Mouse (Mus musculus) liver, embryonic 13.5 days (tissue): ENCODE measurements around the gene Dph3. TPM values are rescaled to one million over a fixed set of nuclear protein-coding genes. Genes with fewer than 3 reads are reported as not detected.
"Not testable (repeated sequence)": the region's sequence is repeated elsewhere in the genome, so short reads cannot be mapped to it uniquely, and the experiment has no call there.

Source experiments
- ATAC-seq: fragments of 200-750 bp; cut with Nextera tagmentation; 2 replicates; pipeline ENCODE4 v1.8.0; 2017; ENCODE audit warnings: low read depth, mild to moderate bottlenecking, moderate number of reproducible peaks, moderate library complexity
- DNase-seq: peaks from one replicate; pipeline ENCODE4 v3.0.0; 2022
- H3K27ac ChIP-seq: fragments of 300-500 bp; sonication (generic); 2 replicates; pipeline ENCODE4 v1.5.1; 2015; ENCODE audit warnings: moderate library complexity, mild to moderate bottlenecking, inconsistent platforms
- H3K27me3 ChIP-seq: fragments of 300-500 bp; sonication (generic); 2 replicates; pipeline ENCODE4 v1.6.1; 2015; ENCODE audit warnings: mild to moderate bottlenecking, inconsistent platforms
- H3K36me3 ChIP-seq: fragments of 300-500 bp; sonication (generic); 2 replicates; pipeline ENCODE4 v1.6.1; 2015; ENCODE audit warnings: mild to moderate bottlenecking, inconsistent platforms
- H3K4me1 ChIP-seq: fragments of 300-500 bp; sonication (generic); replicated peaks from 2 replicates; pipeline ENCODE4 v1.6.1; 2015; ENCODE audit warnings: inconsistent platforms
- H3K4me2 ChIP-seq: fragments of 300-500 bp; sonication (generic); 2 replicates; pipeline ENCODE4 v1.6.1; 2015; ENCODE audit warnings: inconsistent platforms, mild to moderate bottlenecking, moderate library complexity
- H3K4me3 ChIP-seq: fragments of 300-500 bp; sonication (generic); replicated peaks from 2 replicates; pipeline ENCODE4 v1.5.1; 2015; ENCODE audit warnings: mild to moderate bottlenecking, inconsistent platforms
- H3K9ac ChIP-seq: fragments of 300-500 bp; sonication (generic); 2 replicates; pipeline ENCODE4 v1.6.1; 2015; ENCODE audit warnings: mild to moderate bottlenecking, inconsistent platforms
- H3K9me3 ChIP-seq: fragments of 300-500 bp; sonication (generic); replicated peaks from 2 replicates; pipeline ENCODE4 v1.6.1; 2016; ENCODE audit warnings: inconsistent platforms
- WGBS: fragments of 180-500 bp; shearing (Covaris S2); methylation state at CpG from one replicate; pipeline ENCODE4 v1.1.7; 2015; ENCODE audit not compliant: insufficient replicate concordance; 5-methylcytosine and 5-hydroxymethylcytosine counted together
- polyA plus RNA-seq: library from polyadenylated mRNA; unstranded; fragments of >200 nt; fragmentation: Nextera tagmentation; extraction: Ambion mirVana; gene quantifications from 2 replicates; pipeline ENCODE4 v1.2.1, GENCODE M21; 2015

The Dph3 gene
- polyA plus RNA-seq, 1 experiment from 2014 or later, result 106 TPM

DNA sequence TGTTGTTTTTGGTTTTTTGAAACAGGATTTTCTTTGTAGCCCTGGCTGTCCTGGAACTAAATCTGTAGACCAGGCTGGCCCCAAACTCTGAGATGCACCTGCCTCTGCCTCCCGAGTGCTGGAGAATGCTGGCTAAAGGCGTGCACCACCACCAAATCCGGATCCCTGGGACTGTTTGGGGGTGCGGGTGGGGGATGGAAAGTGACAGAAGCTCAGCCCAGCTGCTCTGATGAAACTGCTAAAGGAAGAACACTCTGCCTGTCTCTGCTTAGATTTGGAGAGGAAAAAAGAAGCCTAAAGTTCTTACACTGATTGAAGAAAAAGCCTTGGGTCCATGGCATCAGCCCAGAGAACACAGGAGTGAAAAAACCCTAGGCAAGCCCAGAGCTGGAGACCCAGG lies 18.0 kb upstream of the Dph3 start:
- H3K36me3 ChIP-seq, result peaks cover 54% of the 10 kb centered on the region
- no peak for ATAC-seq
- 83% methylated on average over 4 of the region's 4 CpGs for WGBS

DNA sequence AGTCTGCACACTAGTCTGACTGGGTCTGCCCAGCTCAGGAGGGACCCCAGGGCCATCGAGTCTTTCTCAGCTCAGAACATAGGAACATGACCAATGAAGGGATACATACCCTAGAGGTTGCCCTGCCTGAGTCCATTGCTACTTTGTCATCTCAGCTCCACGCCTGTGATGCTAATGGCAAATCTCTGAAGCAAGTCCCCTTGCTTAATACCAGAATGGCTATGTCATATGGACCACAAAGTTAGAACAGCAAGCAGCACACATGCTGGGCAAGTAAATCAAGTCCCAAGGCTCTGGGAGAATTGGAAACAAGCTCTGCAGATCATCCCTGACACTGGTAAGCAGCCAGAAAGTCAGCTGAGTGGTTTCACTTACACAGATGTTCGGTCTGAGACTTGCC lies 13.4 kb upstream of the Dph3 start:
- H3K27me3 ChIP-seq, result no peaks in the 10 kb centered on the region
- no peak overlapping the region for H3K9ac ChIP-seq
- peaks cover 90% of the 10 kb centered on the region for H3K36me3 ChIP-seq
- no peak overlapping the region for H3K4me2 ChIP-seq
- H3K27ac ChIP-seq, result no peak overlapping the region
- no peaks in the 10 kb centered on the region for H3K4me1 ChIP-seq
- no peaks in the 10 kb centered on the region for H3K9me3 ChIP-seq
- DNase-seq, result no peak
- WGBS, result 84% methylated on average over 3 of the region's 3 CpGs
- no peak overlapping the region for H3K4me3 ChIP-seq
- ATAC-seq, result no peak

More for the DNA sequence above, 18.0 kb upstream of the Dph3 start:
- no peak overlapping the region for H3K4me3 ChIP-seq
- H3K4me1 ChIP-seq, result peaks cover 6% of the 10 kb centered on the region; the same call in 1 of the 2 replicates
- DNase-seq, result no peak
- H3K9me3 ChIP-seq, result no peaks in the 10 kb centered on the region
- H3K4me2 ChIP-seq, result no peak overlapping the region
- H3K27me3 ChIP-seq, result no peaks in the 10 kb centered on the region
- H3K9ac ChIP-seq, result no peak overlapping the region
- no peak overlapping the region for H3K27ac ChIP-seq

DNA sequence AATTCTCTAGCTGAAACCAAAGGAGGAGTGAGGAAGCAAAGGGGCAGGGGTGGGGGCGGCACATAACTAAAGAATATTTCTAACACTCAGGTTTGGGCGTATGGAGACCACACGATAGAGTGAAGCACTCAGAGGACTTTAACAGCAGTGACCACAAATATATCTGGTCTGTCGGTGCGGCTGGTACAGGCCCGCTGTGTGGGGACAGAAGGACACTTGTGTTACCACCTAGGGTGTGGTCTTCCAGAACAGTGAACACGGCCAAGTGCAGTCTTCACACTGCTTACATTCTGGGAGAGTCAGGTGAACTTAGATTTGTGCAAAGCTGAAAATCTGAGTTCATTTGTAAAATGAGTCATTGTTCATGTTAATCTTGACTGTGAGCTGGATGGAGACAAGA lies 12.2 kb upstream of the Dph3 start:
- 82% methylated on average over 7 of the region's 7 CpGs for WGBS
- peaks cover 87% of the 10 kb centered on the region for H3K36me3 ChIP-seq

DNA sequence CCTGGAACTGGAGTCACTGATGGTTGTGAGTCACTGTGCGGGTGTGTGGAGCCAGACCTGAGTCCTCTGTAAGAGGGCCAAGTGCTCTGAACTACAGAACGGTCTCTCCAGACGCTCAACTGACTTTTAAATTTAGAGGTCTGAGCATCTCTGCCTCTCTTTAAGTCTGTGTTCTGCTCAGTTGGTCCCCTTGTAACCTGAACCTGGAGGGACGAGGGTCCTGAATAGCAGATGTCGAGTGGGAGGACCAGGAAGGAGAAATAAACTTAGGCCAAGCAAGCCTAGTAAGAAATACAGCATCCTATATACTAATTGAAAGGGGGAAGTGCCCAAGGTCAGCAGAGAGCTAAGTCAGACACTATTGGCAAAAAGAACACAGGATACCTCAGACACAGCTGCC lies 11.2 kb upstream of the Dph3 start:
- H3K4me3 ChIP-seq, result no peak overlapping the region
- H3K4me1 ChIP-seq, result peaks cover 6% of the 10 kb centered on the region; the same call in 1 of the 2 replicates
- H3K9ac ChIP-seq, result no peak overlapping the region
- H3K9me3 ChIP-seq, result no peaks in the 10 kb centered on the region
- no peak overlapping the region for H3K4me2 ChIP-seq
- no peaks in the 10 kb centered on the region for H3K27me3 ChIP-seq
- no peak overlapping the region for H3K27ac ChIP-seq
- no peak for DNase-seq
- no peak for ATAC-seq
- H3K36me3 ChIP-seq, result peaks cover 87% of the 10 kb centered on the region
- WGBS, result 78% methylated on average over 5 of the region's 5 CpGs

More for the DNA sequence above, 12.2 kb upstream of the Dph3 start:
- no peak overlapping the region for H3K4me2 ChIP-seq
- no peak for DNase-seq
- no peaks in the 10 kb centered on the region for H3K4me1 ChIP-seq
- H3K9ac ChIP-seq, result no peak overlapping the region
- H3K4me3 ChIP-seq, result no peak overlapping the region
- no peak for ATAC-seq
- H3K27me3 ChIP-seq, result no peaks in the 10 kb centered on the region
- H3K27ac ChIP-seq, result no peak overlapping the region
- no peaks in the 10 kb centered on the region for H3K9me3 ChIP-seq

DNA sequence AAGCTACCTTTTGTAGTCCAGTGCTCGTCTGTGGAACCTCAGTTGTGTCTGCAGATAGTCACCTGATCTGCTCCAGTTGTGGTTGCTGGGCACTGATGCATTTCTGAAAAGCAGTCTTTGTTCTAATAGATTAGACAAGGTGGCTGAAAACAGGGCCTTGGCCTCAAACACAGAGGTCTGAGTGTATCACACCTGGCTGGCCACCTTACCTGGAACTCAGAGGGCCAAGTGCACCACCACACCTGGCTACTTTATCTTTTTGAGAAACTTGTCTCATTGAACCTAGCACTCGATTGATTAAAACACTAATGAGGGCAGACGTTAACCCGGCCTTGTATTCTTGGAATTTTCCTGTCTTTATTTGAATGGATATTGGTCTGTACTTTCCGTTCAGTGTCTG lies 10.1 kb upstream of the Dph3 start:
- no peak for DNase-seq
- no peaks in the 10 kb centered on the region for H3K9me3 ChIP-seq
- ATAC-seq, result no peak
- H3K9ac ChIP-seq, result no peak overlapping the region
- no peak overlapping the region for H3K4me3 ChIP-seq
- peaks cover 85% of the 10 kb centered on the region for H3K36me3 ChIP-seq
- no peaks in the 10 kb centered on the region for H3K27me3 ChIP-seq
- H3K4me1 ChIP-seq, result peaks cover 10% of the 10 kb centered on the region
- 77% methylated on average over 5 of the region's 5 CpGs for WGBS
- no peak overlapping the region for H3K4me2 ChIP-seq
- H3K27ac ChIP-seq, result no peak overlapping the region

DNA sequence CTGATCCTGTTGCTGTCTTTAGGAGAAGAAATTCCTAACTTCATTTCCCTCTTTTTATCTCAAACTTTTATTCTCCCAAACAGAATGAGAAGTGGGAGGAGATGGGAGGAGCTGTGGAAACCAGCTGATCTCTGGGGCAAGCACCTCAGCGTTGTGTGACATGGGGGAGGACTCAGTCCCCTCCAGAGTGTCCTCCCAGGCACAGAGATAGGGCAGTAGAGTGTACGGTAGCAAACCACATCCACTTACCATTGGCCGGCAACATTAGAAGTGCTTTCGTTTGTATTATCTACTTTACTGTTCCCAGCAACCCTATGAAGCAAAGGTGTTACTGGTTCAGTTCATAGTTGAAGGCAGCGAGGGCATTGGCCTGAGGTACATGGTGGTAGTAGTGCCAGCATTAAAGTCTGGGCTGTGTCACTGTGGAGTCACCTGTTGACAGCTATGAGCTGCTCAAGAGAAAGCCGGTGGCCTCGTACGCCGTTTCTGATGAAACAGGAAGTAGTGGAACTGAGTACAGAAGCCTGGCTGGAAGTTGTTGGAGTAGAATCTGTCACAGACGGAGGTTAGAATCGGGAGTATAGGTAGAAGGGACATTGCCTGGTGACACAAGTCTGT lies 8.1 kb upstream of the Dph3 start:
- no peaks in the 10 kb centered on the region for H3K9me3 ChIP-seq
- 54% methylated on average over 11 of the region's 11 CpGs for WGBS
- ATAC-seq, result peak; percentile 41; the same call in 1 of the 2 replicates
- peaks cover 70% of the 10 kb centered on the region for H3K36me3 ChIP-seq
- no peak overlapping the region for H3K27ac ChIP-seq
- H3K9ac ChIP-seq, result no peak overlapping the region
- peaks cover 13% of the 10 kb centered on the region for H3K4me1 ChIP-seq
- no peak for DNase-seq
- no peak overlapping the region for H3K4me2 ChIP-seq
- H3K27me3 ChIP-seq, result no peaks in the 10 kb centered on the region
- no peak overlapping the region for H3K4me3 ChIP-seq

DNA sequence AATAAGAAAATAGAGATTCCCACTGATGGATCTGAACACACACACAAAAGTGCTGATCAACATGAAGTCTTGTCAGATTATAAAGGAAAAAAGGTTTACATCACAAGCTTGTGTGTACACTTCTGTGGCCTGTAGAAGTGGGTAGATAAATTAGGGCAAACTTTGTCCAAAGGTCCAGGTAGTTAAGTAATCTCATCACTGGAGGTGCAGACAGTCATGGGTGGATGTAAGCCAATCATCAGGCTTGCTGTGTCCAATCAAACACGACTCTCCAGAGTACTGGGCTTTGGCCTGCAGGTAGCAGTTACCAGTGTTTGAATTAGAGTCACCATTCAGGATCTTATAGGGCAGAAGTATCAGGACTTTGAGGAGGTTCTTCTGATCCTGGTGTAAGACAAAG lies 7.5 kb upstream of the Dph3 start:
- ATAC-seq, result peak; percentile 47
- Histone ChIP-seq H3K27me3 (no peaks in the 10 kb centered on the region), H3K9ac (no peak overlapping the region), H3K4me3 (no peak overlapping the region), H3K9me3 (no peaks in the 10 kb centered on the region), H3K36me3 (peaks cover 66% of the 10 kb centered on the region), H3K27ac (no peak overlapping the region), H3K4me2 (no peak overlapping the region), H3K4me1 (peaks cover 16% of the 10 kb centered on the region)
- WGBS, result 40% methylated on average over 1 of the region's 1 CpGs
- no peak for DNase-seq

DNA sequence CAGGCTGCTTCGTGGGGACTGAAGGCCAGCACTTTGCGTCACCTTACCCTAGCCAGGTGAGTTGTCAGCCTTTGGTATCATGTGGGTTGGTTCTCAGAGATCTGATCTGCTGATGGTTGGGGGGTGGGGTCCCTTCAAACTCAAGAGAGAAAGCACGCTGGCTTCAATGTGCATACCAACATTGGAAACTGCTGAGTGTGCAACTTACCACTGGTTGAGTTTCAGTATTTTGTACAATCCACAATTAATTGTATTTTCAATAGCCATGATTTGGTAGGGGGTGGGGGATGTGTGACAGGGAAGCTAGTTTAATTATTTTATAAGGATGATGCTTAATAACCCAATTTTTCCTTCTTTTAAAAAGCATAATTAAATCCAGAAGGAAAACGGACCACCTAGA lies 6.2 kb upstream of the Dph3 start:
- 84% methylated on average over 4 of the region's 4 CpGs for WGBS

DNA sequence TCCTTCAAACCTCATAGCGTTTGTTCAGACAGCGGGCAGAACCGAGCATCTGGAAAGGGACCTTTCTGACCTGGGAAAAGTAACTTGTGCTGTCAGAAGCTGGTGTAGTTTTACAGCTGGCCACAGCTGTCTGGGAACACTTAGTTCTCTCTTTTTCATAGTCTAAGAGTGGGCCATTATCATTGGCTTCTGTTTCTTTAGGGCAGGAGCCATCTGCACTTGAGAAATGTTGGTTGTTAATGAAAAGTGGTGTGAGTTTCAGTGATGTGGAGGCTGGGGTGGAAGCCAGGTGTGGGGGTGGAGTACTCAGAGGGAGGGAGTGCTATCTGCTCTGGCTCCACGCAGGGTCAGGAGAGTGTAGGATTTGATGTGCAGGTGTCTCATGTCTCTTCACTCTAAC lies 5.6 kb upstream of the Dph3 start:
- no peak overlapping the region for H3K27ac ChIP-seq
- no peaks in the 10 kb centered on the region for H3K9me3 ChIP-seq
- 83% methylated on average over 4 of the region's 4 CpGs for WGBS
- no peak overlapping the region for H3K9ac ChIP-seq
- peaks cover 48% of the 10 kb centered on the region for H3K36me3 ChIP-seq
- peaks cover 29% of the 10 kb centered on the region for H3K4me1 ChIP-seq
- ATAC-seq (no peak), DNase-seq (no peak)
- no peak overlapping the region for H3K4me3 ChIP-seq
- H3K27me3 ChIP-seq, result no peaks in the 10 kb centered on the region
- no peak overlapping the region for H3K4me2 ChIP-seq

More for the DNA sequence above, 6.2 kb upstream of the Dph3 start:
- no peaks in the 10 kb centered on the region for H3K27me3 ChIP-seq
- no peak overlapping the region for H3K9ac ChIP-seq
- no peak overlapping the region for H3K4me3 ChIP-seq
- DNase-seq (no peak), ATAC-seq (no peak)
- no peaks in the 10 kb centered on the region for H3K9me3 ChIP-seq
- H3K4me1 ChIP-seq, result peaks cover 23% of the 10 kb centered on the region
- no peak overlapping the region for H3K27ac ChIP-seq
- H3K36me3 ChIP-seq, result peaks cover 53% of the 10 kb centered on the region
- no peak overlapping the region for H3K4me2 ChIP-seq

DNA sequence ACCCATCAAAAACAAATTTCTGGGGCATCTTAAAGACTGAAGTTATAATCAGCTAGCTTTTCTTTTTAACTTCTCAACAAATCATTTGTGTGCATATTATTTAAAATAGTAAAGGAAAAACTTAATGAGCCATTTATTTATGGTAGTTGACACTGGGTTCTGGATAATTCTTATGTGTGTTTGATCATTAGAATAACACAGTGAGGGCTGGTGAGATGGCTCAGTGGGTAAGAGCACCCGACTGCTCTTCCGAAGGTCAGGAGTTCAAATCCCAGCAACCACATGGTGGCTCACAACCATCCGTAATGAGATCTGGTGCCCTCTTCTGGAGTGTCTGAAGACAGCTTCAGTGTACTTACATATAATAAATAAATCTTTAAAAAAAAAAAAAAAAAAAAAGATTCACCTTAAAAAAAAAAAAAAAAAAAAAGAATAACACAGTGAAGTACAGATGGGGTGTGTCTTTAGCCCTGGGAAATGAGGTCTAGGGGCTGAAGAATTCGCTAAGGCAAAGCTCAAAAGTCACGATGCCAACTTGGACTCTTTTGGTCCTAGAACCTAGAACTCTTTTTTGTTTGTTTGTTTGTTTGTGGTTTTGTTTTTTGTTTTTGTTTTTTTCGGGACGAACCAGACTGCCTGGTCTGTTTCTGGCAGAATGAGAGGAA lies 2.2 kb upstream of the Dph3 start:
- not testable (repeated sequence) for ATAC-seq, DNase-seq, H3K27me3 ChIP-seq, H3K9me3 ChIP-seq
- 0 out of 2 replicates have a peak overlapping the region, but pooled peaks have one; percentile 95 for H3K27ac ChIP-seq
- H3K36me3 ChIP-seq, result peaks cover 26% of the 10 kb centered on the region
- peak overlapping the region; percentile 86 for H3K9ac ChIP-seq
- 79% methylated on average over 7 of the region's 7 CpGs for WGBS
- peak overlapping the region; percentile 85 for H3K4me2 ChIP-seq
- H3K4me1 ChIP-seq, result peaks cover 40% of the 10 kb centered on the region
- peak overlapping the region; percentile 77; the same call in 1 of the 2 replicates for H3K4me3 ChIP-seq

DNA sequence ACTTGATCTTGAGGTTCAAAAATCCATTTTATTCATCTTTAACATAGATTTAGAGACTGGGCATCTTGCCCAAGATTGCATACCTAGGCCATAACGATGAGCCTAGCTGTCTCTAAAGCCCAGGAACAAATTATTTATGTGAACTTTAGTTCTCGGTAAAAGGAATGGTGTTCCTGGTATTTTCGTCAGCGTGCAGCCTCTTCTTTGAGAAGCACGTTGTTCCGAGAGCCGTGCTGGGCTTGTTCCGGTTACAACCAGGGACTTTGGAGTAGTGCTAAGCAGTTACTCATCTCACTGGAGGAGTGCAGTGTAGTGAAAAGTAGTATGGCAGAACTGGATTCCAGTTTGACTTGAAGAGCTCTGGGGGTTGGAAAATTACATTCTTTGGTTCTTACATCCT lies 697 bp upstream of the Dph3 start:
- Histone ChIP-seq H3K4me3 (peak overlapping the region; percentile 77), H3K4me2 (peak overlapping the region; percentile 85), H3K27me3 (no peaks in the 10 kb centered on the region), H3K27ac (peak overlapping the region; percentile 95), H3K36me3 (peaks cover 28% of the 10 kb centered on the region), H3K9ac (peak overlapping the region; percentile 86), H3K9me3 (no peaks in the 10 kb centered on the region), H3K4me1 (peaks cover 33% of the 10 kb centered on the region)
- 8% methylated on average over 8 of the region's 8 CpGs for WGBS
- DNase-seq (peak; percentile 34), ATAC-seq (no peak)
